Mouse (Mus musculus): ENCODE measurements around the gene Ncbp3.

GRCm38 (mm10) chr11:73016103-73016420, 31.5 kb upstream of the Ncbp3 start:
- TF ChIP-seq CTCF (IDR thresholded peaks at IDR 0.05; ENCODE audit: low read depth, low read length) (no peak), POLR2A (IDR thresholded peaks at IDR 0.05; ENCODE audit: extremely low read depth, insufficient read depth, low read length) (no peak)
